Mouse (Mus musculus) testis, adult 2 months (tissue): ENCODE measurements around the gene Spred1.

Experiments
- CTCF ChIP-seq: fragments of 200-500 bp; IDR thresholded peaks from 2 replicates; pipeline ENCODE4 v1.5.1; 2012; ENCODE audit warnings: low read depth, mild to moderate bottlenecking, inconsistent platforms, low read length, moderate library complexity; ENCODE audit not compliant: control insufficient read depth, insufficient read depth, insufficient replicate concordance
- POLR2A ChIP-seq: fragments of 200-500 bp; IDR thresholded peaks from 2 replicates; pipeline ENCODE4 v1.6.1; 2012; ENCODE audit warnings: low read depth, mild to moderate bottlenecking, inconsistent platforms, low read length, moderate library complexity; ENCODE audit not compliant: control insufficient read depth

DNA sequence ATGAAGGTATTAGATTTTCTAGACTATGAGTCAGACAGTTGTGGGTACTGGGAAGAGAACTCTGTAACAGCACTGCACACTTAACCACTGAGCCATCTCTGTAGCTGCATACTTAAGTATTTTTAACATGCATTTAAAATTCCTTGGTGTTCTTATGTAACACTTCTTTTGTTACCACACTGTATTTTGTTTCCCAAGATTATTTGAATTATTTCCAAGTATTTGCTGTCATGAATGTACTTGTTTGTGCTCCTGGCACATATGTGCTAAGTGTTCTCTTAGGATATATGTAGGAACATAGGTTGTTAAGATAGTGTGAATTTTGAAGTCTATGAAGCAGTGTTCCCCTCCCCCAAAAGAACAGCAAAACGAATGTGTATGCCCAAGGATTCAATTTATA is 10.7 kb downstream of the Spred1 start:
- TF ChIP-seq POLR2A (no peak), CTCF (no peak)
